Mouse (Mus musculus) forebrain, embryonic 14.5 days (tissue): Measurements from ENCODE around the gene Btbd8. TPM values are rescaled to one million over a fixed set of nuclear protein-coding genes. Genes with fewer than 3 reads are reported as not detected.

Source experiments
- ATAC-seq: fragments of 200-750 bp; cut with Nextera tagmentation; 2 replicates; pipeline ENCODE4 v1.8.0; 2017; ENCODE audit warnings: mild to moderate bottlenecking, moderate library complexity
- DNase-seq: peaks from one replicate; pipeline ENCODE4 v3.0.0-alpha.2; 2015; ENCODE audit warnings: low spot score
- H3K27ac ChIP-seq: fragments of 300-500 bp; sonication (generic); 2 replicates; pipeline ENCODE4 v1.5.1; 2014; ENCODE audit warnings: low read depth, mild to moderate bottlenecking, control low read depth, low read length, moderate library complexity
- H3K27me3 ChIP-seq: fragments of 300-500 bp; sonication (generic); replicated peaks from 2 replicates; pipeline ENCODE4 v1.6.1; 2014; ENCODE audit warnings: low read length, control low read depth, mixed read lengths; ENCODE audit not compliant: control insufficient read depth, insufficient read depth
- H3K36me3 ChIP-seq: fragments of 300-500 bp; sonication (generic); 2 replicates; pipeline ENCODE4 v1.6.1; 2014; ENCODE audit warnings: low read length, control low read depth; ENCODE audit not compliant: control insufficient read depth, insufficient read depth
- H3K4me1 ChIP-seq: fragments of 300-500 bp; sonication (generic); 2 replicates; pipeline ENCODE4 v1.6.1; 2014; ENCODE audit warnings: antibody characterized with exemption, low read length, control low read depth; ENCODE audit not compliant: control insufficient read depth, insufficient read depth
- H3K4me2 ChIP-seq: fragments of 300-500 bp; sonication (generic); 2 replicates; pipeline ENCODE4 v1.6.1; 2014; ENCODE audit warnings: mild to moderate bottlenecking, control low read depth, low read length
- H3K4me3 ChIP-seq: fragments of 300-500 bp; sonication (generic); 2 replicates; pipeline ENCODE4 v1.5.1; 2014; ENCODE audit warnings: low read depth, low read length, control low read depth
- H3K9ac ChIP-seq: fragments of 300-500 bp; sonication (generic); 2 replicates; pipeline ENCODE4 v1.6.1; 2014; ENCODE audit warnings: mild to moderate bottlenecking, low read length, control low read depth, moderate library complexity
- H3K9me3 ChIP-seq: fragments of 300-500 bp; sonication (generic); replicated peaks from 2 replicates; pipeline ENCODE4 v1.6.1; 2016; ENCODE audit warnings: low read length, control low read depth, mixed read lengths; ENCODE audit not compliant: control insufficient read depth
- WGBS: fragments of 180-500 bp; shearing (Covaris S2); extraction: QIAGEN DNeasy Blood & Tissue Kit; methylation state at CpG from one replicate; pipeline ENCODE4 v1.1.7; 2014; 5-methylcytosine and 5-hydroxymethylcytosine counted together
- polyA plus RNA-seq: library from polyadenylated mRNA; unstranded; fragments of >200 nt; fragmentation: Nextera tagmentation; extraction: Ambion mirVana; gene quantifications from 2 replicates; pipeline ENCODE4 v1.2.1, GENCODE M21; 2014

Gene Btbd8
- polyA plus RNA-seq, 1 experiment from 2014 or later, result 16.2 TPM

- H3K4me3 ChIP-seq, result no peak overlapping the region
- no peak overlapping the region for H3K4me2 ChIP-seq
- no peaks in the 10 kb centered on the region for H3K4me1 ChIP-seq
- no peaks in the 10 kb centered on the region for H3K27me3 ChIP-seq
- H3K9ac ChIP-seq, result no peak overlapping the region
- no peaks in the 10 kb centered on the region for H3K9me3 ChIP-seq
- DNase-seq (no peak), ATAC-seq (no peak)
- no peak overlapping the region for H3K27ac ChIP-seq
- 93% methylated on average over 4 of the region's 4 CpGs for WGBS
- no peaks in the 10 kb centered on the region for H3K36me3 ChIP-seq
Measured at GRCm38 (mm10) chr5:107518602-107519001, 80.8 kb downstream of the Btbd8 start.

GRCm38 (mm10) chr5:107521386-107521785 is 83.6 kb downstream of the Btbd8 start:
- no peak for ATAC-seq
- Histone ChIP-seq H3K4me3 (no peak overlapping the region), H3K36me3 (no peaks in the 10 kb centered on the region), H3K9ac (no peak overlapping the region), H3K4me2 (no peak overlapping the region), H3K9me3 (no peaks in the 10 kb centered on the region), H3K27ac (no peak overlapping the region), H3K27me3 (no peaks in the 10 kb centered on the region), H3K4me1 (no peaks in the 10 kb centered on the region)
- DNase-seq, result no peak
- WGBS, result 92% methylated on average over 6 of the region's 6 CpGs

GRCm38 (mm10) chr5:107521897-107522296 is 84.1 kb downstream of the Btbd8 start:
- H3K27ac ChIP-seq, result no peak overlapping the region
- no peaks in the 10 kb centered on the region for H3K9me3 ChIP-seq
- no peaks in the 10 kb centered on the region for H3K4me1 ChIP-seq
- H3K9ac ChIP-seq, result no peak overlapping the region
- DNase-seq (no peak), ATAC-seq (no peak)
- no peak overlapping the region for H3K4me2 ChIP-seq
- no peak overlapping the region for H3K4me3 ChIP-seq
- no peaks in the 10 kb centered on the region for H3K36me3 ChIP-seq
- no peaks in the 10 kb centered on the region for H3K27me3 ChIP-seq
- 86% methylated on average over 7 of the region's 7 CpGs for WGBS

- 87% methylated on average over 10 of the region's 10 CpGs for WGBS
- Histone ChIP-seq H3K9me3 (no peaks in the 10 kb centered on the region), H3K4me2 (no peak overlapping the region), H3K36me3 (no peaks in the 10 kb centered on the region), H3K4me1 (no peaks in the 10 kb centered on the region), H3K27me3 (no peaks in the 10 kb centered on the region), H3K9ac (no peak overlapping the region), H3K27ac (no peak overlapping the region), H3K4me3 (no peak overlapping the region)
- no peak for DNase-seq
- ATAC-seq, result no peak
Measured at GRCm38 (mm10) chr5:107524281-107524680, 86.5 kb downstream of the Btbd8 start.

GRCm38 (mm10) chr5:107528856-107529255 is 91.1 kb downstream of the Btbd8 start:
- DNase-seq (no peak), ATAC-seq (no peak)
- H3K27ac ChIP-seq, result no peak overlapping the region
- H3K4me2 ChIP-seq, result no peak overlapping the region
- no peaks in the 10 kb centered on the region for H3K9me3 ChIP-seq
- no peak overlapping the region for H3K9ac ChIP-seq
- WGBS, result 97% methylated on average over 3 of the region's 3 CpGs
- no peak overlapping the region for H3K4me3 ChIP-seq
- no peaks in the 10 kb centered on the region for H3K4me1 ChIP-seq
- H3K36me3 ChIP-seq, result no peaks in the 10 kb centered on the region
- H3K27me3 ChIP-seq, result no peaks in the 10 kb centered on the region

- no peak overlapping the region for H3K4me2 ChIP-seq
- no peaks in the 10 kb centered on the region for H3K27me3 ChIP-seq
- 65% methylated on average over 2 of the region's 2 CpGs for WGBS
- no peak overlapping the region for H3K27ac ChIP-seq
- no peak for ATAC-seq
- H3K9ac ChIP-seq, result no peak overlapping the region
- H3K36me3 ChIP-seq, result no peaks in the 10 kb centered on the region
- no peaks in the 10 kb centered on the region for H3K4me1 ChIP-seq
- no peaks in the 10 kb centered on the region for H3K9me3 ChIP-seq
- no peak for DNase-seq
- no peak overlapping the region for H3K4me3 ChIP-seq
Measured at GRCm38 (mm10) chr5:107533590-107533989, 95.8 kb downstream of the Btbd8 start.

- H3K36me3 ChIP-seq, result no peaks in the 10 kb centered on the region
- H3K9me3 ChIP-seq, result no peaks in the 10 kb centered on the region
- DNase-seq (no peak), ATAC-seq (no peak)
- H3K27me3 ChIP-seq, result no peaks in the 10 kb centered on the region
- no peak within 1 kb of the TSS for H3K4me2 ChIP-seq
- no peak within 1 kb of the TSS for H3K9ac ChIP-seq
- no peak within 1 kb of the TSS for H3K27ac ChIP-seq
- H3K4me3 ChIP-seq, result no peak within 1 kb of the TSS
- WGBS, result 74% methylated on average over 15 of the region's 15 CpGs
- no peaks in the 10 kb centered on the region for H3K4me1 ChIP-seq
Measured at GRCm38 (mm10) chr5:107534581-107534980, 96.8 kb downstream of the Btbd8 start, which contains the start of gene 1700028K03Rik. Gene 1700028K03Rik (plus strand): TSS chr5:107534709.

- ATAC-seq (no peak), DNase-seq (peak; percentile 15)
- no peaks in the 10 kb centered on the region for H3K4me1 ChIP-seq
- H3K27me3 ChIP-seq, result no peaks in the 10 kb centered on the region
- no peak overlapping the region for H3K4me3 ChIP-seq
- H3K27ac ChIP-seq, result no peak overlapping the region
- H3K9ac ChIP-seq, result no peak overlapping the region
- H3K36me3 ChIP-seq, result no peaks in the 10 kb centered on the region
- H3K4me2 ChIP-seq, result no peak overlapping the region
- no peaks in the 10 kb centered on the region for H3K9me3 ChIP-seq
- 20% methylated on average over 7 of the region's 7 CpGs for WGBS
Measured at GRCm38 (mm10) chr5:107541696-107542095, 103.9 kb downstream of the Btbd8 start.

GRCm38 (mm10) chr5:107545927-107546326 is 108.1 kb downstream of the Btbd8 start:
- no peaks in the 10 kb centered on the region for H3K9me3 ChIP-seq
- H3K27ac ChIP-seq, result no peak overlapping the region
- no peak overlapping the region for H3K9ac ChIP-seq
- WGBS, result 84% methylated on average over 4 of the region's 4 CpGs
- DNase-seq (no peak), ATAC-seq (no peak)
- no peaks in the 10 kb centered on the region for H3K27me3 ChIP-seq
- peaks cover 14% of the 10 kb centered on the region for H3K36me3 ChIP-seq
- H3K4me2 ChIP-seq, result no peak overlapping the region
- no peaks in the 10 kb centered on the region for H3K4me1 ChIP-seq
- H3K4me3 ChIP-seq, result no peak overlapping the region
